Mouse (Mus musculus) spleen, adult 12 weeks (tissue): ENCODE data around the gene Spag16.

Experiments
- DNase-seq: peaks from one replicate; pipeline ENCODE4 v3.0.0; 2022; ENCODE audit warnings: low spot score

Spag16 gene

DNA sequence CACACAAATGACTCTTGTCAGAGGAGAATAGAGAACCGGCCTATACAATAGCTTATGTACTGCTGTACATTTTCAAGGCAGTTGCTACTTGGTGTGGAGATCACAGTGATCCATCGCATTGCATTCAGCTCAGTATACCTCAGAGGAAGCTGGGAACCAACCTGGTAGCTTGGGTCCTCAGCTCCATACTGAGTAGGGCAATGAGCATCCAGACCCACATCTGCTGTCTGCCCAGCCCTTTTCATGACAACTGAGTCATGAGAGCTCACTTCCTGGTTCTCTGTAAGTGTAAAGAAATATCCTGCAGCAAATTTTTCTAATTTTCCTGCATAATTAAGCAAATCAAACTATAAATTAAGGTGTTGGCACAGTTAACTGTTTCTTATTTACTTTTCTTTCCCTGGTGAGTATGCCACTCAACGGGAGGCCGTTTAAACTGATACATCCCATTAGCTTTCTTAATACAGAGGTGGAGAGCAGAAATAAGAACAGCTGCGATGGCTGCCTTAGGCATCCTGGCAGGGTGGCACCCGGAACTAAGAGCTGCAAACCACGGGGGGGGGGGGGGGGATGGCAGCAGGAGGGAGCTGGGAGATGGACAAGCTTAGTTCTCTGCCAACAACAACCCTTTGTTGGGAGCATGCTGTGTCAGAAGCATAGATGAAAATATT lies 255.6 kb downstream of the Spag16 start:
- DNase-seq = no peak

DNA sequence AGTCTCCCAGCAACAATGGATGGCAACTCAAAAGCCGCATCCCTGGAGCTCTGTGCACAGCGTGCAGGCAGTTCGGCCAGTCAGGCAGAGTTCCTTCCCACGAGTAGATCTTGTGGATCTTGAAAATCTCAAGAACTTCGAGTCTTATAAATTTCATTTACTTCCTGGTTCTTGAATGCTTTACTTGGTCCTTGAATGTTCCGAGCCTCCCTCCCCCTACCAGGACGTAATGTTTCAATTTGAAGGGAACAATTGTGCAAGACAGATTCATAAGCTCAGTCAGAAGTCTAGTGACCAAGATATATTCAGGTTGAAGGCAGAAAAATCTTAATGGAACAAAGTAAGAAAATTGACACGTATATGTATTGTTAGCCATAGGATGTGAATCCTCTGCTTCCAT lies 277.9 kb downstream of the Spag16 start:
- no peak for DNase-seq

DNA sequence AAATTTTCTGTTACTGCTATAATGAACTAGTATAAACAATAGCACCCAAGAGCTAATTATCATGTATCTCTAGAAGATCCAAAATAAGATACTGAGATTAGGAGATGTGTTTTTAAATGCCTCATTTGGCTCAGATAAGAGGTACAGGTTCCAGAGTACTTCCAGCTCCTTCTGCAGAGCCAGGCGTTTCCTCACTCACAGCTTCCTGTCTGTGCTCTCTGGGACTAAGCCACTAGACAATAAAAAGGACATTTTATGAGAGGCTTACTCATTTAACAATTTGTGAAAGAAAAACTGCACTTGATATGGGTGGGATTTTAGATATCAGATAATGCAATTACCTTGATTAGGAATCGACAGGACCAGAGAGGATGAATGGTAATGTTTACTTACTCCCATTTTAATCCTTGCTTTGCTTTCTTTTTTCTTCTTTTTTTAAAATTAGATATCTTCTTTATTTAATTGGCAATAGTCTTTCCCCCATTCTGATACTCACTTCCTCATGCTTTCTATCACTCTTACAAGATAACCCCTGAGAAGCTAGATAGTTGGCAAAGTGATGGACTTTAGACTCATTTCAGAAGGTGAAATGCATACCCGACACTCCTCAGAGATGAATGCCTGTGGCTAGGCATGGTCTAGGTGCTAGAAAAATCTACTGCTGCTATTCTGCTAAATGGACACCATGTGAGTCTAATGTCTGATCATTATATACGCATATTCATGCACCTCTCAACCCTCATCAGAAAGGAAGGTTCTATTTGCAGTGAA lies 289.6 kb downstream of the Spag16 start:
- DNase-seq = no peak

DNA sequence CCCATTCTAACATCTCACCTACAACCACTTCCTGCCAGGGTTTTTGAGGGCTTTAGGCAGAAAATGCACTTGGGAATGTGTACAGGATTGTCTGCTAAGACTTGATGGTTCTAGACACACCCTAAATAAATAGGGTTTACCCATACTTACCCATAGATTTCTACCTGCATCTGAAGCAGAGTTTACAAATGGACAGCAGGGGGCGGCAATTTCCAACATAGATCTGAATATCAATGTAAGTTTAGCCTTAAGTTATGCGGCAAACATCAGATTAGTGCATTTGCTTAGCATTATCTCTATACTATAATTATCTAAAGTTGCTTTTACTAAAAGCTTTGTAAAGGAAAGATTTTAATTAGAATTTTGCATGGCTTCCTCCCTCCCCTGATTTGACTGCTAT lies 301.3 kb downstream of the Spag16 start:
- no peak for DNase-seq

DNA sequence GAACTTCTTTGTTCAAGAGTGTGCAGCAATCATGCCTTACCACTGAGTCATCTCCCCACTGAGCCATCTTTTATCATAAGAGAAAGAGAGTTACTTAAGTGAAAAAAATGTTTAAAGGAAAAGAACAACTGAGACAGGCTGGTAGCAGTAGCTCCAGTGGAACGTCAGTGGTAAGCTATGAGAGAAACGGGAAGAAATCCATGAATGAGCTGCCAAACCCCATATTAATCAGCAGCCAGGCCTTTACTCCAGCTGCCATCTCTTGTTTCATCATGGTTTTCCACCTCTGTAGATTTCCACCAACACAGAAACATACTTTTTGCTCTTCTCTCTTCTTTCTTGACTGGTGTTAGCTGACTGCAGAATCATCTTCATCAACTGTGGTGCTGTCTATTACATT lies 308.8 kb downstream of the Spag16 start:
- no peak for DNase-seq

DNA sequence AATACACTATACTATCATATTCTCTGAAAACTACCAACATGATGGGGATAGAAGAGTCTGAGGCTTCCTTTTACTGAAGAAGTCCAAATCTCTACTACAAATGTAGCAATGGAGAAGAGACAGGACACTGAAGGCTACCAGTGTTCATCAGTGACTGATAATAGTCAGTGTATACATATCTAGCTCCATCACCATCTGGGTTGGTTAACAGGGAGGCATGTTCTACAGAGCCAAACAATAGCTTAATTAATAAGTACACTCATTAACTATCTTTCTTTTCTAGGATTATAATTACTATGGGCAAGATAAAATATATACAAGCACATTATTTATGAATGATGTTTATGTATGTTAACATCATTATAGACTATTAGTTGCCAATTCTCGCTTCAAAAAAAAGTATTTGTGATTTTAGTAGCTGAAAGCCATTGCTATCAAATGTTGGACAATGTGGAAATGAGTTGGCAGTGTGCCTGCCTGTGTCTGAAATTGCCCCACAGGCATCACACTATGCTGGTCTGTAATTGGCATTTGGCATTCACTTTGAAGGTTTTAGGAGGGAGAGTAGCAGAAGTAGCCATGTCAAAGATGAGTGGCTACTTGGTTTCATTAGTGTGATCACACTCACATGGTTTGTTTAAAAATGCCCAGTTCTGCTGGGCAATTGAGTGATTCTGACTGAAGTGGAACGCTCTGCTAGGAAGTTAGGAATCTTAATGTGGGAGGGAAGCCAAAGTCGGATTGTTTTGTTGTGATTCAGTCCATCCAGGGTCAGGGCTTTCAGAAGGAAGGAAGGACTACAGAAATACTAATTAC lies 338.8 kb downstream of the Spag16 start:
- no peak for DNase-seq

DNA sequence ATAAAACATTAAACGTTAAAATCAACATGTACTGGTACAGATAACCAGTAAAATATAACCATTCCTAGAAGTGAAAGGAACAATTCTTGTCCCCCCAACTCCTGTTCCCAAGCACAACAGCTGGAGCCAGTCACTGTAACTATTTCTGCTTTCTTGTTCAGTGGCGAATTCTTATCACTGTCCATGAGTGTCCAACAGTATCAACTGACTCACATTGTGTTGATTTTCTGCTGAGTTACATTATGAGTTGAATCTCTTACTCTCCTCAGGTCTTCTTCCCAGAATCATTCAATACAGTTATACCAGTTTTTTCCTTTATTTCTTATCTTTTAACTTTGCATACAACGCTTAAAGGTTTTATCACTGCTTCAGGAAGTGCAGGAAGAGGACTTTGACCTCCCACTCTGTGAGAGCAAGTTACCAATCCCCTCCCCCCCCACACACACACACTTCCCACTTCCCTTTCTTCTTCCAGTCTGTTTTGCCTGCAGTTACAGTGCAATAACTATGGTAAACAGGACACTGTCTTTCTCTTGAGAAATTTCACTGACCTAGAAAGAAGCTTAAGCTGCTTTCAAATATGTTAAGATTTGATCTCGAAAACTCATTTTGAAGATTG lies 353.5 kb downstream of the Spag16 start:
- DNase-seq = no peak

DNA sequence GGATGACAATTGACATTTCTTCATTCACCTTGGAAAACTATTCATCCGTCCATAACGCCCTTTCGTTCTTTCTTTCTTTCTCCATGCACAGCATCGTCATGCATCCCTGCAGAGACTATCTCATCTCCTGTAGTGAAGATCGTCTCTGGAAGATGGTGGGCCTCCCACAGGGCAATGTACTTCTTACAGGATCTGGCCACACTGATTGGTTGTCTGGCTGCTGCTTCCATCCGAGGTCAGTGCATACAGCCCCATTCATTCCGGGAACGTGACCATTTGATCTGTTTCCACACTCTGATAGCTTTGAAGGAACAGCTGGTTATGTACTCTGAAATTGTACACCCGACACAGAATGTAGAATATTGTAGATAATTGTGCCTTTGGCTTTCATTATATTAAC lies 438.0 kb downstream of the Spag16 start:
- no peak for DNase-seq

DNA sequence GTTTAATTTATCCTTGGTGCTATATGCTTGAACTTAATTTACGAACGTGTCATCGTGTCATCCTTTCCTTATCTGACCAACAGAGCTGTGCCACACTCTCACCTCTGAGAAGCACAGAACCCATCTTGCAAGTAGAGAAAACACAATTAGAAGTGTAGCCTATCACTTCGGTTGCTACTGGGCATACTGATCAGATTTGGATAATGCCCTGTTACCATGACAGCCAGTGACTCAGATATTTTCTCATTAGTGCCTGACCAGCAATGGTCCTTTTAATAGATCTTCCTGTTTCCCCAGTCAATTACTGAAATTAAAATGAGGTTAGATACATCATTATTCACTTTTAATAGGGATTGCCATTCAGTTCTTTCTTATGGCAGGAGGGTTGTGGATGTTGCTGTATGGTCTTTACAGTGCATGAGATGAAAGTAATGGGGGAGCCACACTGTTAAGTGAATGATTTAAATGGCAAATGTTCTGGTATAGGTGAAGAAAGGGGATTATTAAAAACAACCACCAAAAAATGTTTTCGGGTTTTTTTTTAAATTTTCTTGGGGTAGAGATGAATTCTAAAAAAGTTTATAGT lies 439.2 kb downstream of the Spag16 start:
- DNase-seq = no peak

DNA sequence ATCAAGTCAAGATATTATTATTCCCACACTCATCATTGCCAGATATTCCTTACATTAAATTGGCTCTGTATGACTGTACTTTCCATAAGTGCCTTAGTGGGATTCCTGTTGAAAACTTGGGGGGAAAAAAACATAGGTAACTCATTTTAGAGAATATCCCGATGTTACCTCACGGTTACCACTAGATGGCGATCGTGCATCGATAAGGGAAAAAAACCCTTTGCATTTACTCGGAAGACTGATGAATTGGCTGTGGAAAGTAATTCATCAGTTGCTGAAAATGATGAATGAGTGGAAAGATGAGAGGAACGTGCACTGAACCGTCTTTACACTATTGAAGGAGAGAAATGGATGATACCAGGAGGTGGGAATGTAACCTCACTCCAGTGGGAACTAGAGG lies 443.4 kb downstream of the Spag16 start:
- no peak for DNase-seq

DNA sequence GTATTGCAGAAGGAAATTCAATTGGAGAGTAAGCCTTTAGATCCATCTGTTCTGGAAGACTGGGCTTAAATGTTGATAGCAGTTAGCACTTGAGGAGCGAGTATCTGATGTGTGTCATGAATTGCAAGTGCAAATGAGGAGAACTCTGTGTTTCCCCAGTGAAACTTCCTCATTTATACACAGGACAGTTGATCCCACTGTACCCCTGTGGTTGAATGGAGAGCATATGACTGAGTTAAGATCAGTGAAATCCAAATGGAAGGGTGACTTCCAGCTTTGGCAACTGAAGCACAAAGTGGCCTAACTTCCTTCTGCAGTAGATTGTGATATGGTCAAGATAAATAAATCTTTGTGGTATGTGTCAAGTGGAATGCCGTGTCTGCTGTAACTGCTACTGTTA lies 446.0 kb downstream of the Spag16 start:
- DNase-seq = no peak

DNA sequence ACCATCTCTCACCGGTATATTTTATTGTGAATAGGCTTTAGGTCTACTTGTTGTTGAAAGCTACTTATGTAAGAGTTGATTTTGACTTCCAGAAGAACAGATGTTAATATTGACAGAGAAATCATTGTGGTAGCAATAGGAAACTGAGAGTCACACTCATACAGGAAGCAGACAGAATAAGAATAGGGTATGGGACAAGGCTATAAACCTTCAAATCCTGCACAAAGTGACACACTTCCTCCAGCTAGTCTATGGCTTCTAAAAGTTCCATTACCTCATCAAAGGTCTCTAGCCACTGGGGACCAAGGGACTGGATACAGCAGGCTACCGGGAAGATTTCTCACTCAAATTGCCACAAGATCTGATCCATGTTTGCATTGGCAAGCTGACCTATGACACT lies 452.5 kb downstream of the Spag16 start:
- no peak for DNase-seq

DNA sequence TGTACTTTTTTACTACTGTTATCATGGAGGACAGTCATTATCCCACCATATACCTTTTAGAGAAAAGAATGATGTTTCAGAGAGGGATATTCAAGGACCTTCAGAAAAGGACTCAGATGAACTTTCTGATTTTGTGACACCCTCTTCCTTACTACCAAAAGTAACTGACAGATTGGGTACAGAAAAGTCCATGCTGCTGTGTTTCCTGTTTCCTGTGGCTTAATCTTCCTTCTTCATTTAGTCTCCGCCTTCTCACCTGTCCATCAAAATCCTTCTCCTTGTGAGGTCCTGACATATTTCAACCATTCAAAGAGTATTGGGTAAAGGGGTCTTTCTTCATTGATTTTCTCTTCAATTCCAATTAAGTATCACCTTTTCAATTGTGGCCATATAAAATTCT lies 456.6 kb downstream of the Spag16 start:
- DNase-seq = no peak

DNA sequence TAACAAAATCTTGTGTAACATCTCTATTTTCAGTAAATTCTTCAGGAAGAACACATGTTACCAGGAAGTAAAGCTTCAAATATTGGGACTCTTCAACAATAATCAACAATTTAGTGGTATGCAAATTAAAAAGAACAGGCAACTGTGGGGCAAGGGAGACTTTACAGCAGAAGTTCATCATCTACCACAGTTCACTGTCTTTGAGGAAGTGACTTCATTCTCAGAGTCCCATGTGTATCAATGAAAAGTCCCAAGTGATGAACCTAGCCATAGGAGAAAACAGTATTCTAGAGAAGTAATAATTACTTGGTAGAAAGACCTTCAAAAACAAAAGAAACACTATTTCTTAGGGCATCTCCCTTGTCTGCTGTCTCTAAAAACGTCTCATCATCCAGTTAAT lies 457.4 kb downstream of the Spag16 start:
- DNase-seq = no peak

DNA sequence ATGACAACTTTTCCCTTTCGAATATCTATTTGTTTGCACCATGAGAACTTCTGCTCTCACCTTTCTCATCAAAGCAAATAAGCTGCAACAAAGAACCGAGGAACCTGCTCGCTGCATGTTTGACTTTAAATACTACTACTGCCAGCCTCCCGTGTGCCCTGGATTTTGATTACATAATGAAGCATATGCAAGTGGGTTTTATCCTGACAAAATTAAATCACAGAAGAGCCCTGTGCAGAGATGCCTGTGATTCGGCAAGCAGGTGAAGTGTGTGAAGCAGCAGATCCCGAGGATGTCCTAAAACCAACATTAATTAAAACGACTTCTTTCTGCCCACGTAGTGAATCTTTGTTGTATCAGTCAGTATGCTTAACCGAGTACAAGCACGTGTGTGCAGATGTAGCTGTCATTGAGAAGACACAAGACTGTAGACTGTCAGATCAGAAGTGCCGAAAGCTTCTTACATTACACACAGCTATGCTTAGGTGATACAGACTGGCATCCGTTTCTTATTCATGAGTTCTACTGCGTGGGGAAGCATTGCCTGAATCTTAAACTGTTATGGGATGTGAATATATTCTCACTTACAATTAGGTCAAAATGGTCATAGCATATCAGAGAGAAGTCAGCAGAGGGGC lies 489.5 kb downstream of the Spag16 start:
- no peak for DNase-seq

DNA sequence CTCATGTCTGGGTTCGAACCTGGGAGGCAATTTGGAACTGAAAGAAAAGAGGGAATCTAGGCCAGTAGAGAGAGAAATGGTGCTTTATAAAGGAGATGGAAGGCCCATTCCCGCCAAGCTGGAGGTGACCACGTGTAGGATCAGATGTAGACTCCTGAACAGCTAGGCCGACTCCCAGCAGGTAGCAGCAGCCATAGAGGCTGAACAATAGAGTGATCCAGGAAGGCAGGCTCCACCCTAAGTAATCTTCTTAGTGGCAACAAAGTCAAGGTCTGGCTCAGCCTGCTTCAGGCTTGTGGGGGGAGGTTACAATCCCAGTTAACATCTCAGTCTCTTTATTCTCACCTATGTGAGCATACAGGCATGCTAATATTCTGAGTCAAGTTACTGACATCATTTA lies 494.2 kb downstream of the Spag16 start:
- no peak for DNase-seq

DNA sequence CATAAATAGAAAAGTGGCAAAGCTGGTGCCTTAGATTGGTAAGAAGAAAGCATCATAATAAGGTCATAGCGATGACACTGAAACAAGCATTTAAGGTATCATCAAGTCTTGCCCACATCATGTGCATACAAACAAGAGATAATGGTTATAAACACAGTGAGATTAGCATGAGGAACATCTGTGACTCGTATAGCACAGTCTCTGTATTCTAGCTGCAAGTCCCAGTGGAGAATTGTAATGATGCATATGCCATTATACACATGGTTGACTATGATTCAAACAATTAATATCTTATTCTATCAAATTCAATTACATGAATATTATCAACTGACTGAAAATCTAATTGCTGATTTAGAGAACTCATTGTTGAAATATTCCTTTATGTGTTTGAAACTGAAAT lies 519.4 kb downstream of the Spag16 start:
- no peak for DNase-seq

DNA sequence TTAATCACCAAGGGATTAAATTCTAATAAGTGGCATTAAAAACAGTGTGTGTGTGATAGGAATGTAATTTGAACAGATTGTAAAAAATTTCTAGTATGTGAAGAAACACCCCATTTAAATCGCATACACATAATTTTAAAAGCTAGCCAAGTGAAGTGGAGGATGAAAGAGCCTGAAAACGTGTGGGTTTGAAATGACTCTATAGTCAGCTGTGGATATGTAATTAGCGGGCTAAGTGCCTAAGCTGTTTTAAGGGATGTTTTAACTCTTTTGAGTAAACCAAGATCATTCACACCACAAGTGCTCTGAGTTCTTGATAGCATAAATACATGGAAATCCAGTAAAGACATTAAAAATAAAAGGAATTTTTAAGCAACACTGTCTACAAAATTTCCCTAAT lies 524.6 kb downstream of the Spag16 start:
- no peak for DNase-seq

DNA sequence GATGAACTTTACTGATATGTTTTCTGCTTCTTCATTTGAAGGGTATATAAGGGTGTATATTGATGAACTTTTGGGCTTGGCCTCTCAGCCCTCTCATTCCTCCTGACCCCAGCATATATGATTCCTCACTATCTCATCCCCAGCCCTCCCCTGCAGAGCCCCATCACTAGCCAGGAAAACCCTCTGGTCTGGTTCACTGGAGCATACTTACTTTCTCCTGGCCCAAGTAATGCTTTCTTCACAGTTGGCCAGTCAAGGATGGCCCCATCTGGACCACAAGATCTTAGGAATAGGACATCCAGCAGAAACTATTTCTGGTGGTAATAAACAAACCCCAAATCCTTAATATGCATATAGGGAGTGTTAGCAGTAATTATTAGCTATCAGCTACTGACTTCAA lies 527.2 kb downstream of the Spag16 start:
- DNase-seq = no peak

DNA sequence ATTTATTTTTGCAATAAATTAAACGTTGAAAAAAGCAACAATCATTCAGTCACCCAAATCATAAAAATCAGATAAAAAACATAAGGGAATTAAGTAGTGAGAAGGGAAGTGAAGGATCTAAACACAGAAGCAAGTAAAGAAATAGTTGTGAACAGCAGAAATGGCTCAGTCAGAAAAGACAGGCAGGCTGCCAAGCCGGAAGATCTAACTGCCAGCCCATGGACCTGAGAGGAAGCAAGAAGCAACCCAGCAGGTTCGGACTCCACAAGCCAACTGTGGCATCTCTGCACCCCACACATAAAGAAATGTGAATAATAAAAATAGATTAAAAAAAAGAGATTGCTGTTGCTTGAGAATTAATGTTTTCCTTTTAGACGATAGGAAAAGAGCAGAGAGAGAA lies 545.0 kb downstream of the Spag16 start:
- no peak for DNase-seq

DNA sequence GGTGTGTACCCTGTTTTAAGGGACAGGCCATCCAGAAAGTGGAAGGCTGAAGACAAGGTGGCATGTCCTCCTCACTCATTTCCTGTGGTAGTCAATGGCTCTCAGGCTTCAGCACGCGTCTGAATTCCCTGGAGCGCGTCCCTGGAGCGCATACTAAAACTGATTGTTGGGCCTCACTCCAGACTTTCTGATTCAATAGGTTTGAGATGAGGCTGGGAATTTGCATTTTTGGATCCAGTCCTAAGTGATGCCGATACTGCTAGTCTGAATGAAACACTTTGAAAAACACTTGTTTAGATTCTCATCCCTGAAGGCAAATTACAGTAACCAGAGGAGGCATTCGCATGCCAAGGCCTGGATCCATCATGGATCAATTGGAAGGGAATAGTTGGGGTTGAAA lies 553.3 kb downstream of the Spag16 start:
- DNase-seq = no peak
